Mouse (Mus musculus) embryonic facial prominence, embryonic 12.5 days (tissue): ENCODE results near the gene Shroom2. TPM values are rescaled to one million over a fixed set of nuclear protein-coding genes. Genes with fewer than 3 reads are reported as not detected.

ENCODE experiments used
- ATAC-seq: fragments of 200-750 bp; cut with Nextera tagmentation; 2 replicates; pipeline ENCODE4 v1.8.0; 2017; ENCODE audit not compliant: insufficient number of reproducible peaks, insufficient read depth, low FRiP score, low TSS enrichment
- H3K27ac ChIP-seq: fragments of 300-500 bp; sonication (generic); 2 replicates; pipeline ENCODE4 v1.5.1; 2016; ENCODE audit warnings: mild to moderate bottlenecking
- H3K27me3 ChIP-seq: fragments of 300-500 bp; sonication (generic); 2 replicates; pipeline ENCODE4 v1.6.1; 2016; ENCODE audit warnings: mild to moderate bottlenecking, moderate library complexity
- H3K36me3 ChIP-seq: fragments of 300-500 bp; sonication (generic); 2 replicates; pipeline ENCODE4 v1.6.1; 2016; ENCODE audit warnings: mild to moderate bottlenecking
- H3K4me1 ChIP-seq: fragments of 300-500 bp; sonication (generic); 2 replicates; pipeline ENCODE4 v1.6.1; 2016
- H3K4me2 ChIP-seq: fragments of 300-500 bp; sonication (generic); replicated peaks from 2 replicates; pipeline ENCODE4 v1.6.1; 2016; ENCODE audit warnings: mild to moderate bottlenecking, moderate library complexity
- H3K4me3 ChIP-seq: fragments of 300-500 bp; sonication (generic); 2 replicates; pipeline ENCODE4 v1.5.1; 2016; ENCODE audit warnings: mild to moderate bottlenecking
- H3K9ac ChIP-seq: fragments of 300-500 bp; sonication (generic); 2 replicates; pipeline ENCODE4 v1.6.1; 2016; ENCODE audit warnings: mild to moderate bottlenecking, moderate library complexity
- H3K9me3 ChIP-seq: fragments of 300-500 bp; sonication (generic); 2 replicates; pipeline ENCODE4 v1.6.1; 2016; ENCODE audit warnings: mild to moderate bottlenecking, moderate library complexity
- WGBS: fragments of 180-500 bp; shearing (Covaris S2); methylation state at CpG from one replicate; pipeline ENCODE4 v1.1.7; 2016; 5-methylcytosine and 5-hydroxymethylcytosine counted together
- polyA plus RNA-seq: library from polyadenylated mRNA; unstranded; fragments of >200 nt; fragmentation: Nextera tagmentation; extraction: Ambion mirVana; gene quantifications from 2 replicates; pipeline ENCODE4 v1.2.1, GENCODE M21; 2016

The Shroom2 gene
- polyA plus RNA-seq, 1 experiment from 2014 or later: 7.2 TPM

DNA sequence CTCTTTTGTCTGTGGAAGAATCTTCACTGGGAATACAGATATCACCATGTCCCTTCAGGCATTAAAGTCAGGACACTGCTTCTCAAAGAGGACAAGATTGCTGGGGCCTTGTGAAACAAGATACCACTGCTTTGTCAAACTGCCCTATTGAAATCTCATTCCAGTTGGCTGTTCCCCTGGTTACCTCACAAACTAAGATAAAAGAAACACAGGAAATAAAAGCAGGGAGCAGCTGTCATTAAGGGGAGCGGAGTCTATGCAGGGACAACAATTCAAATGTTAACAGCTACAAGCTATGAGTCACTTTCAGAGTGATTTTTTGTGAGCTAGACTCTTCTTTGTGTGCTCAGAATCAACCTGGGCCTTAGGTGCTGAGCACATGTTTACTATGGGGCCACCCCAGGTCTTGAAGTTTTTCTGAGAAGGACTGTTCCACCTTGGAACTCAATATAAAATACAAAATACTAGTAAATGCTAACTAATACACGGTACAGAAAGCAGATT is 78.4 kb downstream of the Shroom2 start:
- ATAC-seq: no peak
- Histone ChIP-seq H3K27ac (no peak overlapping the region), H3K36me3 (no peaks in the 10 kb centered on the region), H3K9ac (no peak overlapping the region), H3K4me1 (no peaks in the 10 kb centered on the region), H3K4me2 (no peak overlapping the region), H3K4me3 (no peak overlapping the region), H3K27me3 (no peaks in the 10 kb centered on the region), H3K9me3 (no peaks in the 10 kb centered on the region)
- 55% methylated on average over 2 of the region's 2 CpGs for WGBS

GRCm38 (mm10) chrX:152679190-152679814 is 90.0 kb downstream of the Shroom2 start:
- WGBS: 79% methylated on average over 2 of the region's 2 CpGs
- Histone ChIP-seq H3K4me3 (no peak overlapping the region), H3K9ac (no peak overlapping the region), H3K36me3 (no peaks in the 10 kb centered on the region), H3K27me3 (no peaks in the 10 kb centered on the region), H3K27ac (no peak overlapping the region), H3K9me3 (no peaks in the 10 kb centered on the region), H3K4me2 (no peak overlapping the region), H3K4me1 (no peaks in the 10 kb centered on the region)
- no peak for ATAC-seq

DNA sequence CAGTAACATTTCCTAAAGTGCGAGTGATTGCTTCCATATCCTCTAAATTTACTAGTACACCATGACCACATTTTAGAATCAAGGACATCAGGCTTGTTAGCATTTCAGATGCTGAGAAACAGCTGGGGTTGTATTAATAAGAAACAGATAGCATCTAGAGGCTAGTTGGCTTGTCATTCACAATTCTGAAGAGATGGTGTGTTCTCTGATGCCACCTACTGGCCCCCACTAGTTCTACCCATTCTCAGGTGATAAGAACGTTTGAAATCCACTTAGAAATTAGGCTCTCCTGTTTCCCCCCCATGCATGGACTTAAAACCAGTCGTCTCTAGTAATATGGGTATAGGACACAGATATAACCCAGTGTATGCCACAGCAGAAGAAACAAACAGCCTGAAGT is 92.9 kb downstream of the Shroom2 start:
- H3K36me3 ChIP-seq: no peaks in the 10 kb centered on the region
- H3K4me3 ChIP-seq: no peak overlapping the region
- H3K4me2 ChIP-seq: no peak overlapping the region
- 41% methylated on average over 3 of the region's 3 CpGs for WGBS
- H3K9ac ChIP-seq: no peak overlapping the region
- H3K9me3 ChIP-seq: no peaks in the 10 kb centered on the region
- H3K27ac ChIP-seq: no peak overlapping the region
- H3K4me1 ChIP-seq: no peaks in the 10 kb centered on the region
- ATAC-seq: no peak
- H3K27me3 ChIP-seq: no peaks in the 10 kb centered on the region

- Histone ChIP-seq H3K4me2 (no peak overlapping the region), H3K9ac (no peak overlapping the region), H3K4me1 (no peaks in the 10 kb centered on the region), H3K36me3 (no peaks in the 10 kb centered on the region), H3K9me3 (no peaks in the 10 kb centered on the region), H3K27me3 (no peaks in the 10 kb centered on the region), H3K4me3 (no peak overlapping the region), H3K27ac (no peak overlapping the region)
- WGBS: 85% methylated on average over 3 of the region's 3 CpGs
- ATAC-seq: no peak
Observed at GRCm38 (mm10) chrX:152673431-152673830, 95.8 kb downstream of the Shroom2 start.

- Histone ChIP-seq H3K4me3 (no peak overlapping the region), H3K36me3 (no peaks in the 10 kb centered on the region), H3K27me3 (peaks cover 32% of the 10 kb centered on the region; the same call in 1 of the 2 replicates), H3K9ac (no peak overlapping the region), H3K4me1 (0 out of 2 replicates have a peak, but pooled peaks cover 3% of the 10 kb centered on the region), H3K4me2 (no peak overlapping the region), H3K27ac (no peak overlapping the region), H3K9me3 (no peaks in the 10 kb centered on the region)
- ATAC-seq: no peak
- 44% methylated on average over 4 of the region's 4 CpGs for WGBS
Observed at GRCm38 (mm10) chrX:152657363-152658036, 111.8 kb downstream of the Shroom2 start.

- whole genome bisulfite sequencing: 50% methylated on average over 2 of the region's 2 CpGs
- no peak for ATAC-seq
Observed at GRCm38 (mm10) chrX:152656609-152656939, 112.7 kb downstream of the Shroom2 start.

GRCm38 (mm10) chrX:152655796-152656608 is 113.3 kb downstream of the Shroom2 start:
- Histone ChIP-seq H3K4me2 (no peak overlapping the region), H3K27me3 (peaks cover 28% of the 10 kb centered on the region; the same call in 1 of the 2 replicates), H3K4me3 (no peak overlapping the region), H3K9me3 (no peaks in the 10 kb centered on the region), H3K27ac (no peak overlapping the region), H3K36me3 (no peaks in the 10 kb centered on the region), H3K4me1 (0 out of 2 replicates have a peak, but pooled peaks cover 3% of the 10 kb centered on the region), H3K9ac (no peak overlapping the region)
- WGBS: 36% methylated on average over 8 of the region's 8 CpGs
- ATAC-seq: peak; percentile 85; the same call in 1 of the 2 replicates

More at GRCm38 (mm10) chrX:152656609-152656939, 112.7 kb downstream of the Shroom2 start:
- Histone ChIP-seq H3K36me3 (no peaks in the 10 kb centered on the region), H3K27me3 (peaks cover 33% of the 10 kb centered on the region; the same call in 1 of the 2 replicates), H3K4me1 (0 out of 2 replicates have a peak, but pooled peaks cover 3% of the 10 kb centered on the region), H3K9ac (no peak overlapping the region), H3K4me2 (no peak overlapping the region), H3K4me3 (no peak overlapping the region), H3K27ac (no peak overlapping the region), H3K9me3 (no peaks in the 10 kb centered on the region)

DNA sequence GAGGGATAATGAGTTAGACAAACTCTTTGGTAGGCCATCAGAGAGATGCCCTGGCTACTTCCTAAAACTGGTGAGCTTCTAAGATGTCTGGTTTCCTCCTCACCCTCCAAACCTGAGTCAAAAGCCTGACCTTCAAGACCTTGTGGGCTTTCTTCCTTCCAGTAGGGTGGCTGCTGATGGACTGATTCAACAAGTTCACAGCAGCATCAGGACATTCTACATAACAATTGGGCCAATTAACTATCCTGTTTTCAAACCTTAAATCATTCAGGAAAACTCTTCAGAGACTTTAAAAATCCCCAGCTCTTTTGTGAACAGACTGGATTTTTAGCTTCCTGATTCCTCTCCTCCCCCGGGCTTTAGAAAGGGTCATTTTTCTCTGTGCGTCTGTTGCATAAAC is 116.6 kb downstream of the Shroom2 start:
- H3K27me3 ChIP-seq: peaks cover 11% of the 10 kb centered on the region; the same call in 1 of the 2 replicates
- H3K9ac ChIP-seq: no peak overlapping the region
- H3K36me3 ChIP-seq: no peaks in the 10 kb centered on the region
- H3K9me3 ChIP-seq: no peaks in the 10 kb centered on the region
- H3K4me3 ChIP-seq: no peak overlapping the region
- WGBS: 85% methylated on average over 2 of the region's 2 CpGs
- no peak overlapping the region for H3K27ac ChIP-seq
- no peak overlapping the region for H3K4me2 ChIP-seq
- H3K4me1 ChIP-seq: 0 out of 2 replicates have a peak, but pooled peaks cover under 1% of the 10 kb centered on the region
- no peak for ATAC-seq

DNA sequence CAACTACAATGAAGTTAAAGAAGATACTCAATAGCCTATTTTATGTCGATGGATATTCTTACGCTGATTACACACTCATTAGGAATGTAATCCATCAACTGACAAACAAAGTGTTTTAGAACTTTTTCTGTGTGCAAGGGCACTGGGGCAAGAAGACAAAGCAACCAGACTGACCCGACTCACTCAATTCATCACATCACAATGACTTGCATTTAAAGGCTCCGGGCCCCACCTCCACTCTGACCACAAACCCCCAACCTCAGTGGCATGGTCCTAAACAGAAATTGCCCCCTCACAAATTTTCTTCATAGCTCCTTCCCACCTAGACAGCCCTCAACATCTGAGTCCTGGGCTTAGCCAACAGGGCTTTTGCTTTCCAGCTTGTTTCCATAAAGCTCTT is 124.4 kb downstream of the Shroom2 start:
- H3K9me3 ChIP-seq: no peaks in the 10 kb centered on the region
- ATAC-seq: no peak
- no peak overlapping the region for H3K9ac ChIP-seq
- no peak overlapping the region for H3K4me3 ChIP-seq
- no peaks in the 10 kb centered on the region for H3K36me3 ChIP-seq
- no peak overlapping the region for H3K27ac ChIP-seq
- H3K4me2 ChIP-seq: no peak overlapping the region
- 51% methylated on average over 4 of the region's 4 CpGs for WGBS
- peaks cover 6% of the 10 kb centered on the region; the same call in 1 of the 2 replicates for H3K27me3 ChIP-seq
- H3K4me1 ChIP-seq: no peaks in the 10 kb centered on the region

DNA sequence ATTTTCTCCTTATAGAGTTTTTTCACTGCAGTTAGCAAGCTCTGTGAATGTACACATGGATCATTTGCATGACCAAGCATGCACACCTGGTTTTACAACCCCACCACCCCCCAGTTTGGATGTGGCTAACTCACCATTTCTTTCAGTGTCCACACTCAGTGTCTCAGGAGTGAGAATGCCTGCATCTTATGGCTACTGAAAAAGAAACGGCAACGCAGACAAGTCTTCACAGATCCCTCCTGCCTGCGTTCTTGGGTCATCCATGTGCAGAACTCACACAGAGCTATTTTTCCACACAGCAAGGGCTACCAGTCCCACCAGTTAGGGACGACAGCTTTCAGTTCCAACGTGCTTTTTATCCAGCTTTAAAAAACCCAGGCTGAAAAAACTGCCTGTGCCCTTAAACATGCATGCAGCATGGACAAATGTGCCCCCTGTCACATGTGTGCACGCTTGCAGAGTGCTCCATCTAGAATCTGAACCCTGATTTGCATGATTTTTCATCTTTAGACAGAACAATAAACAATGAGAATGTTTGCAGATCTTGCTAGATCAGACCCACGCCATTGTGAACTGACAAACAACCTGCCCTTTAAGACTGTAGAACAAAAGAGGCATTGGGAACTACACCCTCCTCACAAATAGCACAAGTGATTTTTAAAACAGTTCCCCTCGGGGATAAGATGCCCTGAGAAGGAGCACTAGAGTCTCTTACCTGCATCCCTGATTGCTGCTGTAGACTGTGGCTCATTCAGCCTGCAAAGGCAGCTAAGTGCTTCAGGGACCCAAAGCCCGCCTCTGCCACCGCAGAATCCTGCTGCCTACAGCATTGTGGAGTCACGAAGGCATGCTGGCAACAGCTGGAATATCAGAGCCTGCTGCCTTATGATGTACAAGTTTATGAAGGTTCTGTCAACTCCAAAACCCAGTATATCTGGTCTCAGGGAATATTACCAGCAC is 125.3 kb downstream of the Shroom2 start:
- H3K36me3 ChIP-seq: no peaks in the 10 kb centered on the region
- no peaks in the 10 kb centered on the region for H3K9me3 ChIP-seq
- H3K4me1 ChIP-seq: no peaks in the 10 kb centered on the region
- ATAC-seq: no peak
- H3K27ac ChIP-seq: no peak overlapping the region
- peaks cover 6% of the 10 kb centered on the region; the same call in 1 of the 2 replicates for H3K27me3 ChIP-seq
- no peak overlapping the region for H3K4me3 ChIP-seq
- 40% methylated on average over 11 of the region's 11 CpGs for WGBS
- H3K4me2 ChIP-seq: no peak overlapping the region
- H3K9ac ChIP-seq: no peak overlapping the region

- H3K27me3 ChIP-seq: peaks cover 6% of the 10 kb centered on the region; the same call in 1 of the 2 replicates
- no peaks in the 10 kb centered on the region for H3K36me3 ChIP-seq
- ATAC-seq: no peak
- H3K27ac ChIP-seq: no peak overlapping the region
- no peaks in the 10 kb centered on the region for H3K9me3 ChIP-seq
- no peaks in the 10 kb centered on the region for H3K4me1 ChIP-seq
- no peak overlapping the region for H3K4me2 ChIP-seq
- no peak overlapping the region for H3K4me3 ChIP-seq
- no peak overlapping the region for H3K9ac ChIP-seq
Observed at GRCm38 (mm10) chrX:152643201-152643600, 126.1 kb downstream of the Shroom2 start.
